Mouse (Mus musculus): ENCODE results near the gene Spib. TPM values are rescaled to one million over a fixed set of nuclear protein-coding genes. Genes with fewer than 3 reads are reported as not detected.
A peak's percentile ranks its signal among the peaks of the same experiment; 100 is the strongest.

The Spib gene
- polyA plus RNA-seq, 1 experiment from 2014 or later: 0.85 TPM

GRCm38 (mm10) chr7:44560435-44561400, 28.8 kb upstream of the Spib start:
- Histone ChIP-seq H3K27ac (replicated peaks) (no peak overlapping the region), H3K27me3 (peaks cover 3% of the 10 kb centered on the region; the same call in 1 of the 2 replicates), H3K4me3 (replicated peaks) (no peak overlapping the region), H3K4me1 (replicated peaks) (no peaks in the 10 kb centered on the region), H3K4me2 (no peak overlapping the region), H3K9ac (no peak overlapping the region), H3K9me3 (replicated peaks) (no peaks in the 10 kb centered on the region), H3K36me3 (replicated peaks) (no peaks in the 10 kb centered on the region)
- WGBS (ENCODE audit: insufficient replicate concordance): 48% methylated on average over 18 of the region's 18 CpGs
- ATAC-seq (ENCODE audit: insufficient read depth): no peak

GRCm38 (mm10) chr7:44557629-44558028, 25.8 kb upstream of the Spib start:
- ATAC-seq (ENCODE audit: insufficient read depth): no peak
- Histone ChIP-seq H3K4me1 (replicated peaks) (peaks cover 16% of the 10 kb centered on the region), H3K4me2 (no peak overlapping the region), H3K9me3 (replicated peaks) (no peaks in the 10 kb centered on the region; the same call in 1 of the 2 replicates), H3K36me3 (replicated peaks) (peaks cover under 1% of the 10 kb centered on the region; the same call in 1 of the 2 replicates), H3K4me3 (replicated peaks) (no peak overlapping the region), H3K27me3 (peaks cover 3% of the 10 kb centered on the region; the same call in 1 of the 2 replicates), H3K9ac (no peak overlapping the region), H3K27ac (replicated peaks) (no peak overlapping the region)
- WGBS (ENCODE audit: insufficient replicate concordance): 55% methylated on average over 2 of the region's 2 CpGs

- Histone ChIP-seq H3K4me3 (replicated peaks) (peak within 1 kb of the TSS; percentile 100), H3K27me3 (no peaks in the 10 kb centered on the region; the same call in 1 of the 2 replicates), H3K27ac (replicated peaks) (peak within 1 kb of the TSS; percentile 98), H3K36me3 (replicated peaks) (peaks cover 34% of the 10 kb centered on the region), H3K4me1 (replicated peaks) (peaks cover 22% of the 10 kb centered on the region), H3K9ac (peak within 1 kb of the TSS; percentile 85), H3K4me2 (peak within 1 kb of the TSS; percentile 82), H3K9me3 (replicated peaks) (no peaks in the 10 kb centered on the region; the same call in 1 of the 2 replicates)
- ATAC-seq (ENCODE audit: insufficient read depth): peak; percentile 83
- WGBS (ENCODE audit: insufficient replicate concordance): under 1% methylated on average over 22 of the region's 22 CpGs
Measured at GRCm38 (mm10) chr7:44553826-44554225, 22.0 kb upstream of the Spib start, which contains the start of gene Nr1h2. Gene Nr1h2, minus strand, starts transcription at chr7:44553951.

GRCm38 (mm10) chr7:44553196-44553764, 21.4 kb upstream of the Spib start:
- Histone ChIP-seq H3K9ac (peak overlapping the region; percentile 85), H3K4me2 (peak overlapping the region; percentile 82), H3K27me3 (no peaks in the 10 kb centered on the region), H3K36me3 (replicated peaks) (peaks cover 34% of the 10 kb centered on the region), H3K4me1 (replicated peaks) (peaks cover 25% of the 10 kb centered on the region), H3K27ac (replicated peaks) (peak overlapping the region; percentile 98), H3K9me3 (replicated peaks) (no peaks in the 10 kb centered on the region; the same call in 1 of the 2 replicates), H3K4me3 (replicated peaks) (peak overlapping the region; percentile 100)
- ATAC-seq (ENCODE audit: insufficient read depth): peak; percentile 51
- WGBS (ENCODE audit: insufficient replicate concordance): under 1% methylated on average over 32 of the region's 32 CpGs

- H3K36me3 ChIP-seq (replicated peaks): peaks cover 34% of the 10 kb centered on the region
- H3K9ac ChIP-seq: no peak overlapping the region
- peak overlapping the region; percentile 82 for H3K4me2 ChIP-seq
- H3K27ac ChIP-seq (replicated peaks): peak overlapping the region; percentile 98; the same call in 1 of the 2 replicates
- peaks cover 35% of the 10 kb centered on the region for H3K4me1 ChIP-seq (replicated peaks)
- no peaks in the 10 kb centered on the region; the same call in 1 of the 2 replicates for H3K9me3 ChIP-seq (replicated peaks)
- no peak for ATAC-seq (ENCODE audit: insufficient read depth)
- peak overlapping the region; percentile 100 for H3K4me3 ChIP-seq (replicated peaks)
- H3K27me3 ChIP-seq: no peaks in the 10 kb centered on the region
- 86% methylated on average over 31 of the region's 31 CpGs for WGBS (ENCODE audit: insufficient replicate concordance)
Measured at GRCm38 (mm10) chr7:44552141-44552908, 20.5 kb upstream of the Spib start.

- H3K27me3 ChIP-seq: no peaks in the 10 kb centered on the region
- H3K4me2 ChIP-seq: no peak overlapping the region
- H3K4me1 ChIP-seq (replicated peaks): peaks cover 41% of the 10 kb centered on the region
- 88% methylated on average over 22 of the region's 22 CpGs for WGBS (ENCODE audit: insufficient replicate concordance)
- no peak for ATAC-seq (ENCODE audit: insufficient read depth)
- H3K36me3 ChIP-seq (replicated peaks): peaks cover 35% of the 10 kb centered on the region
- H3K9me3 ChIP-seq (replicated peaks): no peaks in the 10 kb centered on the region; the same call in 1 of the 2 replicates
- no peak overlapping the region for H3K4me3 ChIP-seq (replicated peaks)
- H3K27ac ChIP-seq (replicated peaks): no peak overlapping the region
- no peak overlapping the region for H3K9ac ChIP-seq
Measured at GRCm38 (mm10) chr7:44551731-44552130, 19.9 kb upstream of the Spib start.

GRCm38 (mm10) chr7:44551301-44551700, 19.4 kb upstream of the Spib start:
- H3K4me1 ChIP-seq (replicated peaks): peaks cover 43% of the 10 kb centered on the region
- H3K4me2 ChIP-seq: no peak overlapping the region
- ATAC-seq (ENCODE audit: insufficient read depth): no peak
- no peaks in the 10 kb centered on the region; the same call in 1 of the 2 replicates for H3K9me3 ChIP-seq (replicated peaks)
- no peak overlapping the region for H3K4me3 ChIP-seq (replicated peaks)
- no peak overlapping the region for H3K9ac ChIP-seq
- peaks cover 37% of the 10 kb centered on the region for H3K36me3 ChIP-seq (replicated peaks)
- H3K27me3 ChIP-seq: no peaks in the 10 kb centered on the region
- H3K27ac ChIP-seq (replicated peaks): no peak overlapping the region
- 88% methylated on average over 21 of the region's 21 CpGs for WGBS (ENCODE audit: insufficient replicate concordance)

GRCm38 (mm10) chr7:44550409-44550678, 18.5 kb upstream of the Spib start:
- WGBS (ENCODE audit: insufficient replicate concordance): 80% methylated on average over 12 of the region's 12 CpGs
- H3K4me1 ChIP-seq (replicated peaks): peaks cover 43% of the 10 kb centered on the region
- ATAC-seq (ENCODE audit: insufficient read depth): no peak

GRCm38 (mm10) chr7:44549621-44550408, 17.9 kb upstream of the Spib start:
- Histone ChIP-seq H3K36me3 (replicated peaks) (peaks cover 51% of the 10 kb centered on the region), H3K4me3 (replicated peaks) (no peak overlapping the region), H3K27ac (replicated peaks) (no peak overlapping the region), H3K4me2 (no peak overlapping the region), H3K9ac (no peak overlapping the region), H3K27me3 (no peaks in the 10 kb centered on the region), H3K4me1 (replicated peaks) (peaks cover 43% of the 10 kb centered on the region), H3K9me3 (replicated peaks) (no peaks in the 10 kb centered on the region; the same call in 1 of the 2 replicates)
- 87% methylated on average over 23 of the region's 23 CpGs for WGBS (ENCODE audit: insufficient replicate concordance)
- no peak for ATAC-seq (ENCODE audit: insufficient read depth)

More at GRCm38 (mm10) chr7:44550409-44550678, 18.5 kb upstream of the Spib start:
- H3K27me3 ChIP-seq: no peaks in the 10 kb centered on the region
- H3K9ac ChIP-seq: no peak overlapping the region
- no peak overlapping the region for H3K4me3 ChIP-seq (replicated peaks)
- H3K9me3 ChIP-seq (replicated peaks): no peaks in the 10 kb centered on the region; the same call in 1 of the 2 replicates
- H3K36me3 ChIP-seq (replicated peaks): peaks cover 45% of the 10 kb centered on the region
- H3K4me2 ChIP-seq: no peak overlapping the region
- no peak overlapping the region for H3K27ac ChIP-seq (replicated peaks)

GRCm38 (mm10) chr7:44548497-44549087, 16.7 kb upstream of the Spib start, which contains the start of gene Pold1:
Gene Pold1, minus strand, starts transcription at chr7:44548849.
- peaks cover 59% of the 10 kb centered on the region for H3K36me3 ChIP-seq (replicated peaks)
- peak; percentile 93 for ATAC-seq (ENCODE audit: insufficient read depth)
- no peaks in the 10 kb centered on the region; the same call in 1 of the 2 replicates for H3K9me3 ChIP-seq (replicated peaks)
- WGBS (ENCODE audit: insufficient replicate concordance): under 1% methylated on average over 43 of the region's 43 CpGs
- peak within 1 kb of the TSS; percentile 90 for H3K27ac ChIP-seq (replicated peaks)
- H3K4me3 ChIP-seq (replicated peaks): peak within 1 kb of the TSS; percentile 75
- peak within 1 kb of the TSS; percentile 73 for H3K9ac ChIP-seq
- H3K27me3 ChIP-seq: no peaks in the 10 kb centered on the region
- peak within 1 kb of the TSS; percentile 88 for H3K4me2 ChIP-seq
- peaks cover 36% of the 10 kb centered on the region for H3K4me1 ChIP-seq (replicated peaks)

Data from liver, embryonic 15.5 days (tissue).